Mouse (Mus musculus): ENCODE measurements around the gene Olfr890. TPM values are rescaled to one million over a fixed set of nuclear protein-coding genes. Genes with fewer than 3 reads are reported as not detected.

The Olfr890 gene
- polyA plus RNA-seq (2012; rRNA removed) = not detected in 2 replicates

GRCm38 (mm10) chr9:38142217-38142616 lies at the start of gene Olfr890:
TSS of gene Olfr890 (plus strand) at chr9:38142517.

GRCm38 (mm10) chr9:38107828-38108227 lies 34.5 kb upstream of the Olfr890 start, which contains the start of gene Olfr888:
TSS of gene Olfr888 (plus strand) at chr9:38108128.

GRCm38 (mm10) chr9:38114898-38115297 lies 27.4 kb upstream of the Olfr890 start, which contains the start of gene Olfr889:
TSS of gene Olfr889 (plus strand) at chr9:38115198.

GRCm38 (mm10) chr9:38180721-38181120 lies 38.4 kb downstream of the Olfr890 start, which contains the start of gene Olfr891:
TSS of gene Olfr891 (minus strand) at chr9:38180821.

Other genes with a start within 250 kb of the Olfr890 start
- not detected in 2 replicates for gene Olfr145, start 245.8 kb upstream of the Olfr890 start, polyA plus RNA-seq (2012; rRNA removed)
- not detected in 2 replicates for gene Olfr878, start 224.7 kb upstream of the Olfr890 start, polyA plus RNA-seq (2012; rRNA removed)
- not detected in 2 replicates for gene Olfr881, start 150.7 kb upstream of the Olfr890 start, polyA plus RNA-seq (2012; rRNA removed)
- gene Olfr883, start 116.7 kb upstream of the Olfr890 start, polyA plus RNA-seq (2012; rRNA removed) = not detected in 2 replicates
- gene Olfr884, start 96.0 kb upstream of the Olfr890 start, polyA plus RNA-seq (2012; rRNA removed) = not detected in 2 replicates
- gene Olfr885, start 81.2 kb upstream of the Olfr890 start, polyA plus RNA-seq (2012; rRNA removed) = not detected in 2 replicates
- gene Olfr887, start 58.4 kb upstream of the Olfr890 start, polyA plus RNA-seq (2012; rRNA removed) = not detected in 2 replicates
- gene Olfr888, start 34.4 kb upstream of the Olfr890 start, polyA plus RNA-seq (2012; rRNA removed) = not detected in 2 replicates
- 0.01 TPM in 1 of 2 replicates, not detected in the other for gene Olfr889, start 27.3 kb upstream of the Olfr890 start, polyA plus RNA-seq (2012; rRNA removed)
- gene Olfr891, start 38.3 kb downstream of the Olfr890 start, polyA plus RNA-seq (2012; rRNA removed) = not detected in 2 replicates
- gene Olfr893, start 65.8 kb downstream of the Olfr890 start, polyA plus RNA-seq (2012; rRNA removed) = not detected in 2 replicates
- not detected in 2 replicates for gene Olfr894, start 75.5 kb downstream of the Olfr890 start, polyA plus RNA-seq (2012; rRNA removed)
- gene Olfr143, start 110.3 kb downstream of the Olfr890 start, polyA plus RNA-seq (2012; rRNA removed) = not detected in 2 replicates
- gene Olfr895, start 125.3 kb downstream of the Olfr890 start, polyA plus RNA-seq (2012; rRNA removed) = not detected in 2 replicates
- gene Olfr896-ps1, start 148.6 kb downstream of the Olfr890 start, polyA plus RNA-seq (2012; rRNA removed) = not detected in 2 replicates
- not detected in 2 replicates for gene Olfr25, start 186.5 kb downstream of the Olfr890 start, polyA plus RNA-seq (2012; rRNA removed)
- gene Olfr898, start 205.9 kb downstream of the Olfr890 start, polyA plus RNA-seq (2012; rRNA removed) = not detected in 2 replicates
- not detected in 2 replicates for gene Olfr250, start 224.4 kb downstream of the Olfr890 start, polyA plus RNA-seq (2012; rRNA removed)
- not detected in 2 replicates for gene Olfr251, start 234.6 kb downstream of the Olfr890 start, polyA plus RNA-seq (2012; rRNA removed)

Data from central nervous system, embryonic 11.5 days (tissue).